Mouse (Mus musculus) mature B cell (primary cell): Measurements from ENCODE around the gene Lgals8.

ENCODE experiments used
- in situ Hi-C: fragments of 300-500 bp; cut with MboI; formaldehyde crosslinking; loops from 2 replicates; pipeline ENCODE4 v1.14.3; 2019

Gene Lgals8

GRCm38 (mm10) chr13:12460881-12461729, 3.6 kb downstream of the Lgals8 start:
- in situ Hi-C loops, result no loop called here

GRCm38 (mm10) chr13:12460443-12460842, 4.3 kb downstream of the Lgals8 start:
- in situ Hi-C loops, result no loop called here

GRCm38 (mm10) chr13:12456711-12457110, 8.0 kb downstream of the Lgals8 start:
- in situ Hi-C loops, result no loop called here

GRCm38 (mm10) chr13:12454686-12455390, 9.9 kb downstream of the Lgals8 start:
- in situ Hi-C loops, result no loop called here

- in situ Hi-C loops, result no loop called here
Observed at GRCm38 (mm10) chr13:12453150-12453549, 11.6 kb downstream of the Lgals8 start.

- in situ Hi-C loops, result no loop called here
Observed at GRCm38 (mm10) chr13:12442008-12442587, 22.6 kb downstream of the Lgals8 start.

GRCm38 (mm10) chr13:12440813-12441212, 23.9 kb downstream of the Lgals8 start:
- in situ Hi-C loops, result no loop called here

- in situ Hi-C loops, result no loop called here
Observed at GRCm38 (mm10) chr13:12439586-12439985, 25.2 kb downstream of the Lgals8 start.

- in situ Hi-C loops, result no loop called here
Observed at GRCm38 (mm10) chr13:12433843-12434242, 30.9 kb downstream of the Lgals8 start.

- in situ Hi-C loops, result no loop called here
Observed at GRCm38 (mm10) chr13:12428556-12428955, 36.2 kb downstream of the Lgals8 start.

- in situ Hi-C loops, result no loop called here
Observed at GRCm38 (mm10) chr13:12420596-12420995, 44.1 kb downstream of the Lgals8 start.

- in situ Hi-C loops, result no loop called here
Observed at GRCm38 (mm10) chr13:12412016-12412415, 52.7 kb downstream of the Lgals8 start.

GRCm38 (mm10) chr13:12408343-12409066, 56.2 kb downstream of the Lgals8 start:
- in situ Hi-C loops, result no loop called here

GRCm38 (mm10) chr13:12395571-12395970, 69.2 kb downstream of the Lgals8 start:
- in situ Hi-C loops, result no loop called here

- in situ Hi-C loops, result no loop called here
Observed at GRCm38 (mm10) chr13:12394609-12395505, 69.9 kb downstream of the Lgals8 start, which contains the start of gene Heatr1. Heatr1 (plus strand) TSS chr13:12395027.
